Mouse (Mus musculus) adrenal gland, postnatal 4 days (tissue): ENCODE measurements around the gene Ovol3. TPM values are rescaled to one million over a fixed set of nuclear protein-coding genes. Genes with fewer than 3 reads are reported as not detected.
A peak's percentile ranks its signal among the peaks of the same experiment; 100 is the strongest.
"Not testable (repeated sequence)": the region's sequence is repeated elsewhere in the genome, so short reads cannot be mapped to it uniquely, and the experiment has no call there.

ENCODE experiments used
- DNase-seq, 2 experiments: peaks; one replicate each; pipeline ENCODE4 v3.0.0; 2021 to 2022; ENCODE audit warnings: low spot score in 2 of 2, mixed read lengths in 2 of 2
- long read RNA-seq, 2 experiments: library from polyadenylated mRNA; stranded (forward); transcript quantifications; one replicate each; pipeline ENCODE4 v2.0.0; 2021
- total RNA-seq, 2 experiments: library from RNA; stranded (reverse); gene quantifications; 2 replicates each; pipeline ENCODE4 v1.2.3; 2021

The Ovol3 gene
- total RNA-seq, result not detected
- long read RNA-seq, experiment 1, result 0 reads
- long read RNA-seq, experiment 2, result 0 reads

DNA sequence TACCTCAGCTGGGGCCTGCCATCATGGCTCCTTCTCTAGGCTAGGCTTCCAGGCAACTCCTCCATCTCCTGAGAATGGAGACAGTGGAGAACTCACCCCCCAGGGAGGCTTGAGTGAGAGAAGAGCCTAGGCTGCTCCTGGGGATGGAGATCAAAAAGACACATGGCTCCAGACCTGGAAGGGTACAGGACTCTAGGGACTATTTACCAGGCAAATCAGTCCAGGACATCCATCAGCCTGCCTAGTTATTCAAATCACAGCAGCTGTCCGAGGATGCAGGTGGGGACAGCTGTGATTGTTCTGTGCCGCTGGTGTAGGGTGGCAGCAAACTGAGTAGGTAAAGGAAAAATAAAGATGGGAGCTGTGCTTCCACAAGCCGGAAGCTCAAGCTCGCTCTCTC is at the start of gene Ovol3:
Gene Ovol3, minus strand, starts transcription at position 101 of the 400 bp plus-strand sequence.
- no peak for DNase-seq

DNA sequence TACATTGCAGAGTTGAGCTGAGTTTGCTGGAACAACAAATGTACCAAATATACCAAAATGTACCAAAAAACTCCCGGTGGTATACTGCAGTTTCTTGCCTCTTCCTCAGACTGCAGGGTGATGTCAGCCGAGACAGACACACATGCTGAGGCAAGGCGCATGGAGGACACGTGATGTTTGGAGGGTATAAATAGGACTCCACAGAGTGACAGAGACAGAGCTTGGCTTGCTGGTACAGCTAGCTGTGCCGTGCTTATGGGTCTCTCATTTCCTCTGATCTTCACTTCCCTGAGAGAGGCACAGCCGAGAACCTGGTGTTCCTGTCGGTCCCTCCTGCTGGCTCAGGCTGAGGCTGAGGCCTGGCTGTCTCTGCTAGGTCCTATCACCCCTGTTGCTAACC is 47.2 kb upstream of the Ovol3 start:
- no peak for DNase-seq

DNA sequence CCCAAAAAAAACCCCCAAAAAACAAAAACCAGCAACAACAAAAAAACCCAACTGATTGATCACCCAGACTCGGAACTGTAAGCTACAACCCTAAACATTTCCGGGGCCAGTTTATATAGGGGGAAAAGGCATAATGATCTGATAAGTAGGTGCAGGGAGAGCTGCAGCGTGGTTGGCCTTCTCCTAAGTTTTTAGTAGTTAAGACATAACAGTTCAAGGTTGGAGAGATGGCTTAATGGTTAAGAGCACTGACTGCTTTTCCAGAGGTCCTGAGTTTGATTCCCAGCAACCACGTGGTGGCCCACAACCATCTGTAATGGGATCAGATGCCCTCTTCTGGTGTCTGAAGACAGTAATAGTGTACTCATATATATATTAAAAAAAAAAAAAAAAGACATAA is 46.0 kb upstream of the Ovol3 start:
- DNase-seq, result no peak

DNA sequence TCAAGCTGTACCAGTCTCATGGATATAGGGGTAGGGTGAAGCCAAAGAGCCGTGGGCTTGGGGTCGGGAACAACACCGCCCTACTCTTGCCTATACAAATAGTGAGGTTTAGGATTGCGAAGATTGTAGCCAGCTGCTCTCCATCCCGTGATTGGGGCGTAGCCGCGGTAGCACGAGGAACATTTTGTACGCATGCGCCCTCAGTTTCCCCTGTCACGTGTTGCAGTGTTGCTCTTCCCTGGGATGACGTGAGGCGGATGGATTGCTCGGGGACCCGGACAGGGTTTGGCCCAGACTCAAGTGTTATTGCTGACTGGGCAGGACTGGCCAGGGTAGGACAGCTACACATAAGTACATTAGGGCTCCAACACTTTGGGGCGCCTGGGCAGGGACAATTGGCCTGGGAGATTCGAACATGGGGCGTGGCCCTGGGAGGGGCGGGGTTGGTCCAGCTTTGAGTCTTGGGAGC is 45.2 kb upstream of the Ovol3 start:
- peak; percentile 57 for DNase-seq

DNA sequence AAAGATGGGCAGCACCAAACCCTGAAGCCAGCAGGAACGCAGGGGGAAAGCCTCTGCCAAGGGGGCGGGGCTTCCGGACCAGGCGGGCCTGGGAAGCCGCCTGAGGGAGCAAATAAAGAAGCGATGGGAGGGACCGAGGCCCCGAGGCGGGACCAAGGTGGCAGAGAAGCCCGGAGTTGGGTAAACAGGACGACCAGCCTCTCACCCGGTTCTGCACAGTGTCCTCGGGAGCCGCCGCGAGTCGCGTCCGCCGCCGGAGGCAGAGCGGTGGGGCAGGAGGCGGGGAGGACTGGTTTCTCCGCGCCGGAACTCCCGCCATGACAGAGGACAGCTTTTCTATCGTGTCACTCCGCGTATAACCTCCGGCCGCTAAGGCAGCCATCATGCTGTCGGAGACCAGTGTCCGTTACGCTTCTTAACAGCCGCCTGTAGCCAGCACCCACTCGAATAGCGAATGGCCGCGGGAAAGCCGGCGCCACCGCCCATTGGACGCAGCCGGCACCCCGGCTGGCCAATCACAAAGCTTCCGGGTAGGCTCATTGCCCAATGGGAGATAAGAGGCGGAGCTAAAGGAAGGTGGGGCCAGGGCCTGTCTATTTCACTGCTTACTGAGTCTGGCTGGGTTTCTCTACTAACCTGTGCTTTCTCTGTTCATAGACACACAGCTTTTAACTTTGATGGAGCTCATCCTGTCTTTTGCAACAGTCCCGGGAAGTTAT is 44.6 kb upstream of the Ovol3 start, which contains the start of the genes Thap8 and Wdr62:
Gene Thap8, plus strand, starts transcription at position 144 of the 719 bp plus-strand sequence.
Gene Wdr62, minus strand, starts transcription at position 469 of the 719 bp plus-strand sequence.
- DNase-seq, result peak; percentile 75 to 77

DNA sequence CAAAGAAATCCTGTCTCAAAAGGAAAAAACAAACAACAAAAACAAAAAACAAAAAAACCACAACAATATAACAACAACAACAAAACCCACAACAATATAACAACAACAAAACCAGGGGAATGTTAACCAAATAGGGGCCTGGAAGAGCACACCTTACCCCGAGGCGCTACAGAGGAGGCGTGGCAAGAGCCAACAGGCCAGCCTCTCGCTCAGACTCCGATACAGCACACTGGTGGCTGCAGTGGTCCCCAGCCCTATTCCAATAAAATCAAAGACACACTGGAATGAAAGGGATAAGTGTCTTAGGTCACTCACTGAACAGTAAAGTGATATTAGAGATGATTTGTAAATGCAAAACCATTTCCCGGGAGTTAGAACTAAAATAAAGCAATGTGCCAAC is 44.0 kb upstream of the Ovol3 start:
- DNase-seq, result no peak

DNA sequence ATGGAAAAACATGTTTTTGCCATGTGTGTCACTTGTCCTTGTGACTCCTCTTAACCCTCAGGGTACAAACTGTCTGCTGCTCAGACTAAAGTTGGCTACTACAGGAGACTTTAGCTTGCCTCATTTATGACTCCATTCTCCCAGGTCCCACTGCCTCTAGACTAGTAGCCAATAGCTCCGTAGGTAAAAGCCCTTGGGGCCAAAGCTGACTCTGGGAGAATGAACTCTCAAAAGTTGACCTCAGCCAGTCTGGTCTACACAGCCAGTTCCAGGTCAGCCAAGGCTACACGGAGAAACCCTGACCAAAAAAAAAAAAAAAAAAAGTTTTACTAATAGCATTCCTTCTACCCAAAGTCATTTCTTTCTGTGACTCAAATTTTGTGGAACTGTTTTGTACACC is 43.4 kb upstream of the Ovol3 start:
- no peak for DNase-seq

DNA sequence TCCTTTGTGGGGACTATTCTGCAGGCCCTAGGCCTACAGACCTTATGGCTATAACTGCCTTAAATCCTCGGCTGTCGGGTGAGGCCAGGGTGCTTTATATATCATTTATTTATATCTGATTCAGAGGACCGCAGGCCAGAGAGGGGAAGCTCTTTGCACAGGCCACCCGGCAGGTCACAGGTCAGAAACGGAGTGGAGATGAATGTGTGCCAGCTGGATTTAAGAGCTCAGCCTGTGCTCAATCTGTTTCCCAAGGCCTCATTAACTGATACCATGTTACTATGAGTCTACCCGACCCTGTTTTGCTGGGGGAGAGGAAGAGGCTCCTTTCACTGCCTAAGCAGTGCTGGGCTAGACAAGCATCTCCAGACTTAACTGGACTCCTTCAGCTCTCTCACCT is 38.9 kb upstream of the Ovol3 start:
- DNase-seq, result no peak

DNA sequence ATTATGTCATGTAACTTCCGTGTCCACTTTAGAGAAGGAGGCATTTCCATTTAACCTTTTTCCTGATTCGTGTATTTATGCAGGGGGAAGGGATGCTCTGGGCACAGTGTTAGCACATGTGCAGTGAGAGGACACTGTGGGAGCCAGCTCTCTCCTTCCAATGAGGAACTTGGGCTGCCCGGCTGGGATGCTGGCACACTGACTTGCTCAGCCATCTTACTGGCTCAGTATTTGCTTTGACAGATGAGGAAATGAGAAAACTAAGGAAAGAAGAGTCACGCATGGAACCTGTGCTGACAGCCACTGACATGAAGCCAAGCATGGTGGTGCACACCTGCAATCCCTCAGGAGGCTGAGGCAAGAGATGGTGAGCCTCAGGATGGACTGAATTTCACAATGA is 34.1 kb upstream of the Ovol3 start:
- no peak for DNase-seq

DNA sequence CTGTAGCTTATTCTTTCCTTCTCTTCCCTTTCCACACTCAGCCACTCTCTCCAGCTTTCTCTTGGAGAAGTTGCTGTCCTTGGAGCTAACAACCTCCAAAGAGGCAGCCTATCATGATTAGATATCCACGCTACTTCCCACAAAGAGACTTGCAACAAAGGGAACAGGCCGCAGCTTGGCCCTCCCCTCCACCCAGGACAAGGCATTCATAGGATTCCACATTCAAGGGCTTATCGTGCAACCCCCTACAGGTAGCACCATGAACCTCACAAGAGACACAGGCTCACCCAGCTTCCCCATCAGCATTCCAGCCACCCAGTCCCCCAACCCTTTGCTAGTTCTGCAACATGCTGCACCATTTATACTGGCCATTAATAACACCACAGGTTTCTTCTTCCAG is 31.3 kb upstream of the Ovol3 start:
- DNase-seq, result no peak

DNA sequence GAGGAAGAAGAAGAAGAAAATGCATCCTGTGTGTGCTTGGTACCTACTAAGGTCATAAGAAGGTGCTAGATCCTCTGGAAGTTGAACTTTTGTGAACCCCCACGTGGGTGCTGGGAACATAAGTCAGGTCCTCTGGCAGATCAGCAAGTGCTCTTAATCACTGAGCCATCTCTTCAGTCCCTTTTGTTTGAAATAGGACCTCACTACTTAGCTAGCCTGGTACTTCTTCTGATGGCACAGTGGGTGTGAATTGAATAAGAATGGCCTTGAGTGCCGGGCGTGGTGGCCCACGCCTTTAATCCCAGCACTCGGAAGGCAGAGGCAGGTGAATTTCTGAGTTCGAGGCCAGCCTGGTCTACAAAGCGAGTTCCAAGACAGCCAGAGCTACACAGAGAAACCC is 30.4 kb upstream of the Ovol3 start:
- DNase-seq, result no peak

DNA sequence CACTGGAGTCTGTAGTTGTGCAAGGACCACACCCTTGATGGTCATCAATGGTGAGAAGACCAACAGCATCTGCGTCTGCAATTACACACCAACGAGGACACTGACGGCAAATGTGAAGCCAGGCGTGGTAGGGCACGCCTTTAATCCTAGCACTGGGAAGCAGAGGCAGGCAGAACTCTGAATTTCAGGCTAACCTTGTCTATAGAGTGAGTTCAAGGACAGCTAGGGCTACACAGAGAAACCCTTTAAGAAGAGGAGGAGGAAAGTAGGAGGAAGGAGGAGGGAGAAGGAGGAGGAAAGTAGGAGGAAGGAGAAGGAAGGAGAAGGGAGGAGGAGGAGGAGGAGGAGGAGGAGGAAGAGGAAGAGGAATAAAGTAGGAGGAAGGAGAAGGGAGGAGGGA is 30.0 kb upstream of the Ovol3 start:
- DNase-seq, result no peak

DNA sequence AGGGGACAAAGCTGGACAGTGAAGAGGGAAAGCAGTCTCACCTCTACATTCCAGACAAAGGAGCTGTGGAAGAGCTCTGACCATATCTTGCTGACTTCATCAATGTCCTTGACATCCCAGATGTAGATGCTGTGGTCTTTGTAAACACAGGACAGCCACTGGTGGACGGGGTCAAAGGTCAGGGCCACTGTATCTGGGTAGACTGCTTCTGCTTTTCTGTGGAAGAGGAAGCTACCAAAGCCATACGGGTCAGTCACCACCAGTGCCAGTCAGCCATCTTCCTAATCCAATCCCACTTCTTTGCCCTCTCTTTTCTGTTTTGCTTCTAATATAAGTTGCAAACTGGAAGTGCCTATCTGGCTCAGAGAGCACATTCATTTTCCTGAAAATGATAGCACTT is 29.5 kb upstream of the Ovol3 start:
- no peak for DNase-seq

DNA sequence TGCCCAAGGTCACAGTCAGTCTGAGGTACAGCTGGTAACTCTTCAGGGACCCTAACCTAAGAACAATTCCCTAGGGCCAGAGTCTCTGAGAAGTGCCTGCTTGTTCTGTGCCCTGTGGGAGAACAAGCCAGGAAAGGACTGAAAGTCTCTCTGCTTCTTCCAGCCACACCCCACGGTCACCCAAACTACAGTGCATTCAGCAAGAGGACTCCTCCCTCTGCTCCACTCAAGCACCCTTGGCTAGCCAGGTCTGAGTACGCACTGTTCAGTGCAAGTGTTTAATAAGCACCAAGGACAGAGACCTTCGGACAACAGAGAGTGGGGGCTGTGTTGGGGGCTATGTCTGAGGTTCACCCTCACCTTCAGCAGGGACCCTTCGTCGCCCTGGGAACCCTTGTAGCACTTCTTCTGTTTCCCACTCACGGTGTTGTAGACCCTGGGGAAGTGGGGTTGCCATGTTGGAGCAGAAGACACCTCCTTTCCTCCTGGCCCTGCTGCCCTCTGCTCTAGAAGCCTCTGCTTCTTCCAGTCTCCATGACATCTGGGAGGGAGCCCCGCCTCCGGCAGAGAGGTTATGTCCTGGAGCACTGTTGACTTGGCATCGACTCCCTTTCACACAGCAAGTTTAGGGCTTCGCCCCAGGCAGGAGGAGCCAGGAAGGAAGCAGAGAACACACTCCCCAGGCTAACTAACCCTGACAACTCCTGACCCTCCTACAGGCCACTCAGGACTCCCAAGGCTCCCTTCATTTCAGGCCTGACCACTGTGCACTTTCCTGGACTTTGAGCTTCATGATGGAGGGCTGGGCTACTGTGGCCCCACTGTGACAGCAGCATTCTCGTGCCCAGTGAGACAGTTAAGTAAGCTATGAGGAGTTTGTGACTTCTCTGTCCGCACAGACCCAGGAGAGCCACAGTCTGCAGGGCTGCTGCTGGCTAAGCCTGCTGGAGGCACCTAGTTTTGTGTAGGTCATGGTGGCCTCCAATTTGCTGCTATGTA is 16.7 kb upstream of the Ovol3 start:
- DNase-seq, result no peak

DNA sequence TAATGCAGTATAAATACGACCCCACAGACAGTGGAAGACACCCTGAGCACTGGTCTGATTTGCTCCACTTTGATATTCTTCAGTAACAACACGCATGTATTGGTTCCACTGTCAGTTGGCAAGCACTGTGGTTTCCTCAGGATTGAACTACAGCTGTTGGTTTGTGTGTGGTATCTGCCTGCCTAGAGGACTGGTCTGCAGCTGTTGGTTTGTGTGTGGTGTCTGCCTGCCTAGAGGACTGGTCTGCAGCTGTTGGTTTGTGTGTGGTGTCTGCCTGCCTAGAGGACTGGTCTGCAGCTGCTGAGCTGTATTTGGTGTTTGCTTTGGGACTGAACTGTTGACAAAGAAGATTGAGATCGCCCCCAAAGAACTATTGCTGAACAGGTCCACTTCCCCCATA is 1.8 kb upstream of the Ovol3 start:
- DNase-seq, result not testable (repeated sequence)

DNA sequence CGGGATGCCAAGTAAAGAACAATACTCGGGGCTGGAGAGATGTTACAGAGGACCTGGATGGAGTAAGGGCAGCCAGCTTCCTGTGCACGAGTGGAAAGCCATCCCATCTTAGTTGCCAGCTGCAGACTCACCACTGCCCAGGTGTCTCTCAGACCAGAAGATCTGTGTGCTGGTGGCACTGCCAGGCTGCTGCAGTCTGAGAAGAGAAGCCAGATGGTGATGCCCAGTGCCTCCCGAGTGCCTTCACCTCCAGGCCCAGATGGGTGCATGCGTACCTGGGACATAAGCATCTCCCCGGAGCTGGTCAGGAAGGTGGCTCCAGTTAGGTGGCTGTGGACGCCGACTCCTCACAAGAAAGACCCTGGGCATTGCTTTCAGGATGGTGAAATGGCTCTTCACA is 434 bp downstream of the Ovol3 start:
- DNase-seq, result no peak

DNA sequence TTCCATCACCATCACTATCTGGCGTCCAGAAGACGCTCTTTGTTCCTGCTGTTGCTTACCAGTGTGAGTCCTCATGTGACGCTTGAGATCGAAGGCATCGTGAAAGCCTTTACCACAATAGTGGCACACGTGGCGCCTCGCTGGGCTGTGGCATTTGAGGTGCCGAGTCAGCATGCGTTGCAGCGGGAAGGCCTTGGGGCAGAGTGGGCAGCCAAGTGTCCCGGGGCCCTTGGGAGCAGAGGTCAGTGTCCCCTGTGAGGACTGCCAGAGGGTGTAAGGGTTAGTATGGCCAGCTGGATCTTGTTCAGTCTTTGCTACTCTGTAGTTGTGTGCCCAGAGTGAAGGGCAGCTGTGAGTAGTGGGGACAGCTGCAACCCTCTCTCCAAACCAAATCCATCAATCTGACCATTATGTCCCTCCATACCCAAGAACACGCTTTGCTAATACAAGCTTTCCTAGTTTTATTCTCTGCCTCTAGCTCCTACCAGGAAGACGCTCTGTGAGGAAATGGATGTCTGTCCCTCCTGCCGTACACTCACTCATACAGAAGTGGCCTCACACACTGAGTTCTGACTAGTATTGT is 1.2 kb downstream of the Ovol3 start:
- DNase-seq, result no peak

DNA sequence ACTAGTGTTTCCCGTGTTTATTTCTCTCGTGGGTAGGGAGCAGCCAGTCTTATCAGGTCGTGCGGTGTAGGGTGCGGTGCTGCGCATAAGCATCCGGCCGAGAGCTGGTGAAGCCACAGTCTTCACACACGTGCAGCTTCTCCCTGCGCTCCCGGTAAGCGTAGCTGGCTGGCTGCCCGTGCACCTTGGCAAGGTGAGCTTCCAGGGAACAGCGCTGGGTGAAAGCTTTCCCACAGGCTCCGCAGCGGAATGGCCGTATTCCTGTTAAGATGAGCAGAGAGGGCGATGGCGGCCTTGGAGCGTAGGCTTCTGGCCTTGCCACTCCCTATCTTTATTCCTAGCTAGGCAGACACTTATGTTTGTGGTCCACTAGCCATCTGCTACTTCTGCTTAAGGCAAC is 2.1 kb downstream of the Ovol3 start:
- no peak for DNase-seq

DNA sequence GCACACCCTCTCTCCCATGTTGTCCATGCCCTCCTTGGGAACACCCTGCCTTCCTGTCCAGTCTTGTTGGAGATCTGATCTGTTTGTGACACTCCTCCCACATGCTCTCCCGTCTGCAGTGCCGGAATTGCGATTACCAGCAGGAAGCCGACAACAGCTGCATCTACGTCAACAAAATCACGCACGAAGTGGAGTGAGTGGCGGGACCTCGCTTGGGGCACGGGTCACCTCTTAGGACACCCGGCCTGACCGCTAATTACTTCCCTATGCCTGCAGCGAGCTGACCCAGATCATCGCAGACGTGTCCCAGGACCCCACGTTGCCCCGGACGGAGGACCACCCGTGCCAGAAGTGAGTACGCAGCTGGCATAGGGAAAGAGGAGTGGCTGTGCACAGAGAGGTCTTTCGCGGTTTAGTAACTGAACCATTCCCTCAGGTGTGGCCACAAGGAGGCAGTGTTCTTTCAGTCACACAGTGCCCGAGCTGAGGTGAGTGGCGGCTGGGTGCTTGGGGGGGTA is 2.8 kb downstream of the Ovol3 start:
- DNase-seq, result peak; percentile 21 to 34

DNA sequence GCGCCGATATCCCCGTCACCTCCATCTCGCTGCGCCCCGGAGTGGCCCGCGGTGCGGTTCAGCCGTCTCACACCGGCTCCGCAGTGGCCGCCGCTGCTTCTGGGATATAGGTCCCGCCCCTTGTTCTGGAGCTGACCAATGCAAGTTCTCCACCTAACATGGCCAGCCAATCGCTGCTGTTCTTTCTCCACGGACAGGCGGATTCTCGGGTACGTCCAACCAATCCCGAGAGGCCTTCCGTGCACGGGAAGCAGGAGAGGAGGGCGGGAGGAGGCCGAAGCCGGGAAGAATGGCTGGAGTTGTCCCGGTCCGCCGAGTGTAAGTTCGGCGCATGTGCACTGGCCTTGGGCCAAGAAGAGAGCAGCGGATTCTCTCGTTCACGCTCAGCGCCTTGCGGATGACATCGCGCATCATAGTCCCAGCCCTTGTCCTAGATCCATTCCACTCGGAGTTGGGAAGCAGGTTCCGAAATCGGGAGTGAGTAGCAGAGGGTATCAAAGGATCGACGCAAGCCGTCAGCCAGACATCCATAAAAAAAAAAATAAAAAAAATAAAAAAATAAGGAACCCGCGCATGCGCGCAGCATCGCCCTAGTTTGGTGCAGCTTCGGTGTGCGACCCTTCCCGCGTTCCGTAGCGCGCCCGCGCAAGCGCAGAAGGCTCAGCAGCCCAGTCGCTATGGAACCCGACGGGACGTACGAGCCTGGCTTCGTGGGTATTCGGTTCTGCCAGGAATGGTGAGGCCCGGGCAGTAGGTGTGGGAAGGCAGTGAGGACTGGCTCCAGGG is 3.7 kb downstream of the Ovol3 start, which contains the start of the genes Polr2i and Tbcb:
Gene Polr2i, plus strand, starts transcription at position 280 of the 786 bp plus-strand sequence.
Gene Tbcb, minus strand, starts transcription at position 604 of the 786 bp plus-strand sequence.
- peak; percentile 95 to 96 for DNase-seq
